ENCODE assay signal across 19 mouse cellular contexts in genomic region chr4:104678234-104678633, GRCm38 (mm10).
DNase-seq lines count a peak whose midpoint lies in the region; ATAC-seq lines count a peak whose summit lies in the region.
"Had no signal": no experiment of that assay in that cellular context is flagged by ENCODE, and none has a peak within 500 bp of the region (broad histone marks: within the 10 kb centered on the region; RNA-seq: fewer than 3 reads in every experiment).

No protein-coding gene starts in this region.

- H3K9ac ChIP-seq in forebrain, embryonic 13.5 days: no peak overlapping the region
- H3K9ac ChIP-seq: hindbrain, embryonic 14.5 days; liver, postnatal 0 days; neural tube, embryonic 15.5 days had no signal

- H3K4me3 ChIP-seq in forebrain, embryonic 13.5 days: no peak overlapping the region
- no peak overlapping the region for H3K4me3 ChIP-seq in forebrain, embryonic 10.5 days
- H3K4me3 ChIP-seq: heart, embryonic 10.5 days; neural tube, embryonic 15.5 days had no signal

- intact Hi-C loops in gastrocnemius, postnatal 14 days (cut with DNase I; ENCODE audit: low total_unique reads): no loop called here

- peak overlapping the region; percentile 35; the same call in 1 of the 2 replicates for H3K27ac ChIP-seq in forebrain, embryonic 13.5 days
- H3K27ac ChIP-seq in forebrain, embryonic 10.5 days: no peak overlapping the region
- H3K27ac ChIP-seq: heart, embryonic 10.5 days; hindbrain, embryonic 14.5 days; neural tube, embryonic 15.5 days had no signal

- ATAC-seq in forebrain, embryonic 13.5 days: peak; percentile 82
- ATAC-seq: intestine, embryonic 16.5 days; liver, postnatal 0 days had no signal

- no peaks in the 10 kb centered on the region for H3K9me3 ChIP-seq in forebrain, embryonic 13.5 days (replicated peaks)
- no peaks in the 10 kb centered on the region for H3K9me3 ChIP-seq in forebrain, embryonic 10.5 days
- H3K9me3 ChIP-seq: heart, embryonic 10.5 days; neural tube, embryonic 15.5 days had no signal

- H3K4me1 ChIP-seq in forebrain, embryonic 13.5 days: peaks cover 24% of the 10 kb centered on the region
- peaks cover 16% of the 10 kb centered on the region for H3K4me1 ChIP-seq in forebrain, embryonic 10.5 days
- H3K4me1 ChIP-seq: heart, embryonic 10.5 days; neural tube, embryonic 15.5 days had no signal

- WGBS in forebrain, embryonic 13.5 days: 56% methylated on average over 7 of the region's 7 CpGs
- WGBS in forebrain, embryonic 10.5 days: 85% methylated on average over 7 of the region's 7 CpGs

- no peaks in the 10 kb centered on the region for H3K27me3 ChIP-seq in forebrain, embryonic 13.5 days
- no peaks in the 10 kb centered on the region for H3K27me3 ChIP-seq in forebrain, embryonic 10.5 days (ENCODE audit: poor library complexity, severe bottlenecking)
- H3K27me3 ChIP-seq: neural tube, embryonic 15.5 days had no signal

- no peak for DNase-seq in forebrain, embryonic 10.5 days (ENCODE audit: extremely low spot score, low spot score)
- DNase-seq in left cerebral cortex, adult 18-20 months (ENCODE audit: low spot score in 2 of 2): peak; percentile 37 to 55
- DNase-seq in left cerebral cortex, adult 11 months (ENCODE audit: low spot score): no peak
- DNase-seq in brain, adult 2 months (ENCODE audit: low read depth, low spot score): peak; percentile 82
- peak; percentile 51 to 67 for DNase-seq in right cerebral cortex, postnatal 10 days (ENCODE audit: low spot score in 2 of 2)
- DNase-seq in gastrocnemius, postnatal 14 days: no peak
- DNase-seq in kidney, postnatal 14 days: no peak
- DNase-seq: adrenal gland, adult 2 months; cerebellum, adult 11 months; cerebellum, postnatal 25 days; gastrocnemius, postnatal 36 days; heart, postnatal 14 days; liver; liver, postnatal 0 days had no signal

- no peak overlapping the region for H3K4me2 ChIP-seq in forebrain, embryonic 13.5 days
- H3K4me2 ChIP-seq: hindbrain, embryonic 14.5 days; neural tube, embryonic 15.5 days had no signal

- H3K36me3 ChIP-seq in forebrain, embryonic 13.5 days (ENCODE audit: poor library complexity, severe bottlenecking): peaks cover 9% of the 10 kb centered on the region; the same call in 1 of the 2 replicates
- no peaks in the 10 kb centered on the region for H3K36me3 ChIP-seq in forebrain, embryonic 10.5 days (replicated peaks)
- H3K36me3 ChIP-seq: heart, embryonic 10.5 days; neural tube, embryonic 15.5 days had no signal

Comparison
In these comparisons a context has a peak if more than half of its experiments do, and no peak if none do; other contexts are left out.
1. DNase-seq: peak in left cerebral cortex, adult 18-20 months (2 of 2), brain, adult 2 months (single experiment) and right cerebral cortex, postnatal 10 days (2 of 2); none in forebrain, embryonic 10.5 days (single experiment), left cerebral cortex, adult 11 months (single experiment), gastrocnemius, postnatal 14 days (single experiment) and kidney, postnatal 14 days (single experiment).